Mouse (Mus musculus) thymus, adult 18-20 months (tissue): ENCODE results near the gene Tnk2.
"Not testable (repeated sequence)": the region's sequence is repeated elsewhere in the genome, so short reads cannot be mapped to it uniquely, and the experiment has no call there.

Experiments used
- DNase-seq, 2 experiments: peaks; one replicate each; pipeline ENCODE4 v3.0.0; 2022; ENCODE audit warnings: mixed read lengths in 2 of 2

The Tnk2 gene

DNA sequence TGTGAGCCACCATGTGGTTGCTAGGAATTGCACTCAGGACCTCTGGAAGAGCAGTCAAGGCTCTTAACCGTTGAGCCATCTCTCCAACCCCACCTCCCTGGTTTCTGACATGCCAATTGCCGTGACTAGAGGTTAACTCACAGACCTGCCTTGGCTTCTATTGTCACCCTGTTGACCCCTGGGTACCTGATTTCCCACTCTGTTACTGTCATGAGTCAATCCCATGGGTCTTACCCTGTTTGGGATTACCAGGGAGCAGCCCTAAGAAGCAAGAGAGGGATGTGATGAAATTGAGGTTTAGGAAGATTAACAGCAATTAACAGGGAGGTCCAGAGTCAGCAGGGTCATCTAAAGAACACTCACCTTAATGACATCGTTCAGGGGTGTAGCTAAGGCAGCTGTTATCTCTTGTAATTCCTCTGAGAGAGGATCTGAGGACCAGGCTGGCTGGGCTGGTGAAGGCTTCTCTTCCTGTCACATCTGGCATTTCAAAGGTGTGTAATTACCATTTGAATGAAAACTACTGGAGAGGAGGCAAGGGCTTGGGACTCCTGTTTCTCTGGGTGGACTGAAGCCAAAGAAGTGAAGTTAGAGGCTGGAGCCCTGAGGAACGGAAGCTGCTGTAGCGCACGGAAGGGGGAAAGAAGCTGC is 6.7 kb upstream of the Tnk2 start:
- no peak for DNase-seq

DNA sequence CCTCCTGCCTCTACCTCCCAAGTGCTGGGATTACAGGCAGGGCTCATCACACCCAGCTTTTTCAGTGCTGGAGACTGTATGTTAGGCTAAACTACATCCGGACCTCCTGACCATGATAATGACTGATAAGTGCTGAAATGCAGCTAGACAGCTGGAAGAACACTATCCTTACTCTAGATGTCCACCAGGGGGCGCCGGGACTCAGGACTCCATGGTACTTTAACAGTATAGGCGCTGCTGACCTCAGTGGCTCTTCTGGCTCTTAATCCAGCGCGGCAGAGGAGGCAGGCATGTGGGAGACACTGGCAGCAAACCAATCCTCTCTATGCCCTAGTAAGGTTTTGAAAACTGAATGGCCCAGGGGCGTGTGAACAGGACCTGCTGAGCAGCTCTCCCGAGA is 5.2 kb upstream of the Tnk2 start:
- peak; percentile 58 to 72 for DNase-seq

DNA sequence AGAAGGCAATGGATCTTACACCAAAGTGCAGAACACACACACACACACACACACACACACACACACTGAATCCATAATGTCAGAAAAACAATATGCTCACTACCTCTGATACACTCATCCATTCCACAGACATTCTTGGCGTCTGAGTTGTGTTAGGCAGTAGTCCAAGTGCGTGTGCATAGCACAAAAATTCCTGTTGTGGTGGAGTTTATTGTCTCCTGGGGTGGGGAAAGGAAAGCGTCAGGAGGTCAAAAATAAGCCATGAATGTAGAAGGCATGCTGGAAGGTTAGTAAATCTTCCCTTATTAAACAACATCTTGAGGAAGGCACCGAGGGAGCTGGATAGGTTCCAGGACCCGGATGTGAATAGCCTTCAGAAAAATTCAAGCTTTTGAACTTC is 3.6 kb upstream of the Tnk2 start:
- DNase-seq = no peak

DNA sequence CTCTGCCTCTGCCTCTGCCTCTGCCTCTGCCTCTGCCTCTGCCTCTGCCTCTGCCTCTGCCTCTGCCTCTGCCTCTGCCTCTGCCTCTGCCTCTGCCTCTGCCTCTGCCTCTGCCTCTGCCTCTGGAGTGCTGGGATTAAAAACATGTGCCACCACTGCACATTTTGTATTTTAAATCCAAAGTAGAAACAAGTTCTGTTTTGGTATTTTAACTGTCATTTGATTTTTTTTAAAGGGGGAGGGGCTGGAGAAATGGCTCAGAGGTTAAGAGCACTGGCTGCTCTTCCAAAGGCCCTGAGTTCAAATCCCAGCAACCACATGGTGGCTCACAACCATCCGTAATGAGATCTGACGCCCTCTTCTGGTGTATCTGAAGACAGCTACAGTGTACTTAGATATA is 3.0 kb upstream of the Tnk2 start:
- DNase-seq = not testable (repeated sequence)

DNA sequence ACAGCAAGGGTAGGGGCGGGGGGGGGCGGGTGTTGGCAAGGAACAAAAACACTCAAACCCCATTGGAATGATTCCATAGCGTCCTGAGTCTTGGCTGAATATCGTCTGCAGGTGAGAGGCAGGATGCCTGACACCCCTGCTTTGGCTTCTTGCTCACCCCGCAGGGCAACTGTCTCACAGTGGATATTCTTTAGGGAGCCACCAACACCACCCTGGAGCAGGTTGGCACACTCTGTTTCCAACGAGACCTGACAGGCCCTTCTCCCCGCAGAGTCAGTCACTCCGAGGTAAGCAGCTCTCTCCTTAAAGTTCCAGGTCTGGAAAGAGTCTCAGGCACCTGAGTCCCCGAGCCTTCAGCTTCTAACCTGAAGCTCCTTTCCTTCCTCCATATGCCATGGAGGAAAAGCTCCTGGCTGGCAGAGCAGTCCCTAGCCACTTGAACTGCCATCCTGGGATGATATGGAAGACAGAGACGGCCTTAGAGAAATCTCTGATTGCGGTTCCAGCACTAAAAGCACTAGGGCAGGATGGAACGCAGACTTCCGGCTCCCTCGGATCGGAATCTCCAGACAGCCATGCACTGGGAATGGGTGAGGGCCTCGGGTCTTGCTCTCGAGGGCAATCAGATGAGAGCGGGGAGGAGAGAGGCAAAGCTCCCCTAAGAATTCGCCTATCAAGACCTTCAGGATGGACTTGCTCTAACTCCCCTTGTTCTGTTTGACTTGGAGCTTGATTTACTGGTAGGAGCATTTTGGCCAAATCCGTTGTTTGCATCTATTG is 2.0 kb upstream of the Tnk2 start:
- no peak for DNase-seq

DNA sequence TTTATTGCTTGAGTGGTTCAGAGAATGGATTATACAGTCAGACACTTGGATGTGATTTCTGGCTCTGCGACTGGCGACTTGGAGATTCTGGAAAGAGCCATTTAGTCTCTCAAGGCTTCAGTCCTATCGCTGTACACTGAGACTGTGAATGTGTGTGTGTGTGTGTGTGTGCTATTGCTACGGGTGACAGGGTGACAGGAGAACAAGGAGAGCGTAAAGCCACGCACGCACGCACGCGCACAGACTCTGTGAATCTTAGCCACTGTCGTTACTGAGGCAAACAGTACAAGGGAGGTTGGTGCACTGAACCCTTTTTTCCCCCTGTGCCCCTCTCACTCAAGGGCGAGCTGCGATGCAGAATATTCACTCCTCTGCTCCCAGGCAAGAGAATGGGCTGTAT is 1.4 kb upstream of the Tnk2 start:
- no peak for DNase-seq

DNA sequence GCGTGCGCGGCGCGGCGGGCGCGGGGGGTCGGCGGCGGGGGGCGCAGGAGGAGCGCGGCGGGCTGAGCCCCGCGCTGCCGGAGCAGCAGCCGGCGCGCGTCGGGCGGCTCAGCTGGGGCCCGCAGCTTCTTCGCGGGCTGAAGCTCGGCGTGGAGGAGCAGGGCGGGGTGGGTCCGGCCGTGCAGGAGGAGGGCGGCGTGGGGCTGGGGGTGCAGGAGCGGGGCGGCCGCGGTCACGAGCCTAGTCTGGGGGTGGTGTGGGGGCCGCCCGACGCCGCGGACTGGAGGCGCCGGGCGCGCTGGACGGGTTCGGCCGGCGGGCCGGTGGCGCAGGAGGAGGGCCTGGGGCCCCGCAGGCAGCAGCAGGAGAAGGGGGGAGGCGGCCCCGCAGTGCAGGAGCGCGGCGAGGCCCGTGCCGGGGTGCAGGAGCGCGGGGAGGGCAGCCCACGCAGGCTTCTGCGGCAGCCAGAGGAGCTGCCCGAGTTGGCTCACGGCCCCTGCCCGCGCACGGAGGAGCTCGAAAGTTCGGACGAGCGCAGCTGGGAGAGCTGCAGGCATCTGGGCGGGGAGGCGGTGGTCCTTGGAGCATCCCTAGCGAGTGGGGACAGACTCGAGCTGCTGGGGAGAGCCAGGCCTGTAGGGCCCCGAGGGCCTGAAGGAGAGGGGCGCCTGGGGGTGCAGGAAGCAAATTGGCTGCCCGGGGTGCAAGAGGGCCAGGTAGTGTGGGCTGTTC is 561 bp downstream of the Tnk2 start:
- peak in 1 of 2 experiments; percentile 54 for DNase-seq

DNA sequence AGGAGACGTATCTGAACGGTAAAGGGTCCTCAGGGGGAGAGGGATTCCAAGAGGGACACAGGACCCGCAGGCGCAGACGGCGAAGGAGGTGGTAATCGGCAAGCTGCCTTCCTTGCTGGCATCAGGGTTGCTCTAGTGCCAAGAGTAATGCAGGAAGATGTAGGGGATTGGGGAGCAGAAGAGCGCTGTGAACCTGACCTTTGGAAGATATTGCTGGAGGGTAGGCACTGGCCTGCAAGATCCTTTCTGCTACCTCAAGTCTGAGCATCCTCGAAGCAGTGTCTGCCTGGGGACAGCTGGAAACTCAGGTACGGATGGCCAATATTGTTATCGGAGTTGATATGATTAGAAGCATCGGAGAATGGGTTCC is 1.1 kb downstream of the Tnk2 start:
- no peak for DNase-seq

DNA sequence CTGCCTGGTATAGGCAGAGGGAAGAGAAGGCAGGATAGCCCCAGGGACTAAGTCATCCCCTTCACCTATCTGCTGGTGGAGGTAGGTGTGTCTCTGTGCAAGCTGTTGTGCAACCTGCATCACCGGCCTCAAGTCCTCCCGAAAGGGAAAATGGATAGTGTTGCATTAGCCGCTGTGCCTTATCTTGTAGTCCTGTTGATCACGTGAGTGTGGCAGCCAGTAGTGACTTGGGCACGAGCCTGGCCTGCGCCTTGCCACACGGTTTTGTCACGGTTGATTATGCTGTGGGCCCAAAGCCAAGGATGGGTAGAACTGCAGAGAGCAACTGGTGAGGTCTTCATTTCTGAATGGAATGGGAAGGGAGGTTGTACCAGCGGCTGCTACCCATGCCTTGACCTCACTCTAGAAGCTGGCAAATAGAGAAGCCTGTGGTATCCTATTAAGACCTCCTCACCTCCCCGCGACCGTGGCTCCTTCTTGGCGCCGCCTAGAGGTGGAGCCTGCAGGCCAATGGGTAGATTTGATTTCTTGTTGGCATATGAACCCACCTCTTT is 1.8 kb downstream of the Tnk2 start:
- DNase-seq = no peak

DNA sequence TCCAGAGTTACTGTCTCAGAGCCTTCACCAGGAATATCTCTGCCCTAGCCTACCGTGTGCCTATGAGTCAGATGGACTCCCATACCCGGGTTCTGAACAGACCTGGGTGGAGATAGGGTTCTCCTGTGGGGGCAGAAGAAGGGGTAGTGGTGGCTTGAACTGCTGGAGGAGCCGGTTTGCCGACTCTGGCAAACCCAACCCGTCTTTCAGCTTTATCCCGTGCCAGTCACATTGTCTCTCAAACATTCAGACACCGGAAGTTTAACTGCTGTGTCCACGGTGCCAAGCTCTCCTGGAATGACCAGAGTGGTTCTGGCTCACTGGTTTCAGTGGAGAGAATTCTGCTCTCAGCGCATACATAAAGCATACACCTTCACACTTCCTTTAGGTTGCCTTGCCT is 2.3 kb downstream of the Tnk2 start:
- no peak for DNase-seq

DNA sequence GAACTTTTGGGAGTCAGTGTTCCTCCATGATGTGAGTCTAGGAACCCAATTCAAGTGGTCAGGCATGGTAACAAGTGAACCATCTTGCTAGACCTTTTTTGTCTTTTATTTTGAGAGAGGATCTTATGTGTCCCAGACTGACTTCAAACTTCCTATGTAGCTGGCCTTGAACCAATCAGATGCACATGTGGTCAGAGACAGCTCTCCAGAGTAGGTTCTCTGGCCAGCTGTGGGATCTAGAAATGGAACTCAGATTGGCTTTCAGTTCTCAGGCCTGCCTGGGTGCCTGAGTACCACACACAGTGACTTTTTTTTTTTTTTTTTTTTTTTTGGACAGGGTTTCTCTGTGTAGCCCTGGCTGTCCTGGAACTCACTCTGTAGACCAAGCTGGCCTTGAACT is 4.0 kb downstream of the Tnk2 start:
- no peak for DNase-seq

DNA sequence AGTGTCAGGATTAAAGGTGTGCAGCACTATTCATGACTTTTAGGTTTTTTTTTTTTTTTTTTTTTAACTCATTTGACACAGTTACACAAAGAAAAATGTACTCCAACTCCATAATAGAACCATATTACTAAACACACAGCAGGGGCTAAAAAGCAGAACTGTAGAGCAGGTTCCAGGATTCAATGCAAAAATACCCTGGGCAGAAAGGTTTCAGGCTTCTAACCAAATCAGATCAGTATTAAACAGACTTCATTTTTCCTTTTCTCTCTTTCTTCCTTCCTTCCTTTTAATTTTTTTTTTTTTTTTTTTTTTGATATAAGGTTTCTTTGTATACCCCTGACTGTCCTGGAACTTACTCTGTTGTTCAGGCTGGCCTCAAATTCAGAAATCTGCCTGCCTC is 6.8 kb downstream of the Tnk2 start:
- DNase-seq = no peak

DNA sequence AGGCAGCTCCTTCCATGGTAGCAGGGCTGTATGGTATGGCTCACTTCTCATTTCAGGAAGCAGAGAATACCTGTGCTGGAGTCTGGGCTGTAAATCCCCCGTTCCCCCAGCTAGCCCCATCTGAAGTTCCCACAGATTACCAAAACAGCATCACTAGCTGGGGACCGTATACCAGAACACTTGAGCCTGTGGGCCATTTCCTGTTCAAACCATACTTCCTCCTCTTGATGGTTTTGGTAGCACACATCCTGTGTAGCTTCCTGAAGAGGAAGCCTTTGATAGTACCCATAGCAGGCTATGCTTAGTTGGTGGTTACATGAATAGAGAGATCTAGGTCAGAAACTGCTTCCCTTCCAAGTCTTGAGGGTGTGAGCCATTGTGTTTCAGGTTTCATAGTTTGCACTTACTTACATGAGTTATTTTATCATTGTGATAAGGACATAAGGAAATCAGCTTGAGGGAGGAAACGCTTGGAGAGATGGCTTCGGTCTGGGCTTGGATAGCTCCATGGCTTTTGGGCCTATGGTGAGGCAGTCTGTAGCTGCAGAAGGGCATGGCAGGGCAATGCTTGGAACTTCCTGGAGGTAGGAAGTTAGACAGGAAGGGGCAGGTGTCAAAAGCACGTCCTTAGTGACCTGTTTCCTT is 7.4 kb downstream of the Tnk2 start:
- DNase-seq = peak; percentile 39 to 72

DNA sequence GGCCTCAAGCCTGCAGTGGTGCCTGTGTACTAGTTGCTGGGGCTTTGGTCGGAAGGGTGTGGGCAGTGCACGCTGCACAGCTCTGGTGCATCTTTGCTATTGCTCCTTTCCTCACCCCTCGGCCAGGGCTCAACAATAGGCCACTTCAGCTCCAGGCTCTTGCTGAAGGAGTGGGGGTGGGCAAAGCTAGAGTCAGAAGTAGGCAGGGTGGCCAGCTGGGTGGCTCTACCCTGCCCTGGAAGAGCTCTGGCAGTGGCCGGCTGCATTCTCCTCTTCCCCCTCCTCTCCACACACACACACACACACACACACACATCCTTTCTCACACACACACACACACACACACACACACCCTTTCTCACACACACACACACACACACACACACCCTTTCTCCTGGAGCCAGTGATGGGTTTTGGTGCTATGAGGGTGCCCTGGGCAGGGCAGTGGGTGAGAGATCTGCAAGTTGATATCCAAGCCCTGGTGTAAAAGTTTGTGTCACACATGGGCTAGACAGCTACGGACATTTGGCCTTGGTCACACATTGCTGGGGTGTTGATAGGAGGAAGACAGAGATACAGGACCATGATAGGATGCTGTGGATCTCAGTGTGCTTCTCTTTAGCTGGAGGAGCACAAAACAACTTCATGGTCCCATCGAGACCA is 10.5 kb downstream of the Tnk2 start:
- no peak for DNase-seq

DNA sequence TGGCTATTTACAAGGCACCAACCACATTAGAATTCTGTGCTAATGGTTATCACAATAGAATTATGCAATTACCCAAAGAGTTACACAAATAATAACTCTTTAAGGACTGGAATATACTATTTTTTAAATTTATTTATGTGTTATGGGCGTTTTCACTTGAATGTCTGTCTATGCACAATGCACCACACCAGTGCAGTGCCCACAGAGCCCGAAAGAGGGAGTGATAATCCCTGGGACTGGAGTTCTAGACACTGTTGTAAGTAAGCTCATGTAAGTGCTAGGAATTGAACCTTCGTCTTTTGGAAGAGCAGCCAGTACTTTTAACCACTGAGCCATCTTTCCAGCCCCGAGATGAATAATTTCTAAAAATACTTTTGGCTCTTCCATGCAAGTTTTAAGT is 11.9 kb downstream of the Tnk2 start:
- DNase-seq = no peak

DNA sequence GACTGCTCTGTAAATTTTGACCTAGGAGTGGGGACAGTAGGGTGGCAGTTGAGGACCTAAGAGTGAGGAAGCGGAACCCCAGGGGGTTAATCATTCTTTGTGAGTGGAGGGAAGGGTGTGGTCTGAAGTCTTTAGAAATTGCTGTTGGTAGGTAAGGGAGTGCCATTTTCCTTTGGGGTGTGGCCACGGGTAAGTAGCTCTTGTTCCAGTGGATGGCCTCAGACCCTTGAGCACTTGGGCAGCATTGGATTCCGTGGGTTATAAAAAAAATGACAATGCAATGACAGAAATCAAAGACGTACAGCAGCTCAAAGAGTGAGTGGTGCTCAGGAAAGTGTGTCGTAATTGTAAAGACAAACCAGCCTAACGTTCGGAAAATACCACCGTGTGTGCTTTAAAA is 12.6 kb downstream of the Tnk2 start:
- no peak for DNase-seq

DNA sequence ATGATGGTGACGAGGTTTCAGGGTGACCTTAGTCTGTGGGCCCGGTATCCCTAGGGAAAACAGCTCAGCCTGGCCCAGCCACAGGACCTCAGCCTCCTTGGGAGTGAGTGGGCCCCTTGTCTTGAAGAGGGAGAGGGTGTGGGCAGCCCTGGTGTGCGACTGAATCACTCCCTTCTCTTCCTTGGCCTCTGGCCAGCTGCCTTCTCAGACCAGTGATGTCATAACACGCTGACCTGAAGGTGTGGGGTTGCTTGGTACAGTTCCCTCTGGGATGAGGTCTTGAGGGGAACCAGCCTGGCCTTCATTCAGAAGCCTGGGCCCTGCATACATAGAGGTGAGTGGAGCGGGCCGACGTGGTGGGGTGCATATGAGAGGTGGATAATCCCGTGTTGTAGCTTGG is 13.1 kb downstream of the Tnk2 start:
- DNase-seq = no peak

DNA sequence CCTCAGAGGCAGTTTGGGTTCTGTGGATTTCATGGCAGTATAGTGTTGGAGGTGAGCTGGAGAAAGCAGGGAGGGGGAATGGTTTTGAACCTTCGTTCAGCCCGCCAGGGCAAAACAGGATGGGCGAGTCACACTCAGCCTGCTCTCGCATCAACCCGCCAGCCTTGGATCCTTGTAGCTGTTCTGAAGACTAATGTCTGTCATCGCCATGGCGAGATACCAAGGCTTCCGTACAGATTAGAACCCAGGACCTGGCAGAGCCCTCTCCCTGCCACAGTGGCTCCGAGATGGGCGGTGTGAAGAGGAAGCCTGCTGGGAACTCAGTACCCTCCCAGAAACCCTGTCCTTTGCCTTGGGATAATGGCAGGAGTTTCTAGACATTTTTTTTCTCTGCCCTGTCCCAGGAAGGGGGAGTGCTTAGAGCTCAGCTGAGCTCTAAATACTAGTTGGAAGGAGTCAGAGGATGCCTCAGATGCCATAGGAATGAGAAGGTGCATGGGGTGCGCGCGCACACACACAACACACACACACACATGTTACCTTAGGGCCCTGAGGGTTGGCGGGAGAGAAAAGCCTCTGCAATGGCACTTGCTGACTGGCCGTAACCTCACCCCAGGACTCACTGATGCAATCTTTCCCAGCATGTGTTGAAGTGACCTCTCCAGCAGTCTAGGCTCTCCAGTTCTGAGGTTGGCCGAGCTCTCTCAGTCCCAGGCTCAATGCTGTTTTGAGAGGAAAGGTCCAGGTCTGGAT is 14.0 kb downstream of the Tnk2 start:
- DNase-seq = no peak

DNA sequence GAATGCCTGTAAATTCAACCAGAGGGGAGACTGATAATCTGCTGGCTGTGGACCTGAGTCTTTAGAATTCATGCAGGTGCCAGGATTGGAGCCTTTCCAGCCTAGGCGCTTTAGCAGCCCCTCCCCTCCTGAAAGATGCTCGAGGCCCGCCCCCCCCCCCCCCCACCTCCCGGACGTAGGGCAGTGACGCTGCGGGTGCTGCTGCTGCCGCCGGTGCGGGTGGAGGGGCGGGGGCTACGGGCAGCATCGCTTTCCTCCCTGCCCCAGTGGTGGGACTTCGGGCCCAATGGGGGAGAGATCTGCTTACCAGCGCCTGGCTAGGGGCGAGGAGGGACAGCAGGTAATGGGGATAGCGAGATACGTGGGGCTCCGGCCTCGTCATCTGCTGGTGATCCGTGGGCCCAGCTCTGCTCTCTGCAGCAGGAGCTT is 15.1 kb downstream of the Tnk2 start:
- DNase-seq = no peak

DNA sequence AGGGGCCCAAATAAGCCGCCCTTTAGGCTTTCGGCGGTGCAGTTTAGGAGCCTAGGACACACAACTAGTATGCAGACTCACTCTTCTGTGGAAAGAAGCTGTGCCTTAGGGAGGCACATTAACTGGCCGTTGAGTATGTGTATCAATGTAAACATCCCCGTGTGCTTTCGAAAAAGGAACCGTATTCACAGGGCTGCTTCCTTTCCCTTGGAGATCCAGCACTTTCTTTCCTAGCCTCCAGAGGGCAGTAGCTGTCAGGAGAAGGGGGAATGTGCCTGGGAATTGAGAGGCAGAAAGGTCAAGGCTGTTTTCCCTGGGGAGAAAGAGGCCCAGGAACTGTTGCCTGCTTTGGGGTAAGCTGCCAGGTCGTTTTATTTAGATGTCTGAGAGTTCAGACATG is 15.7 kb downstream of the Tnk2 start:
- no peak for DNase-seq

DNA sequence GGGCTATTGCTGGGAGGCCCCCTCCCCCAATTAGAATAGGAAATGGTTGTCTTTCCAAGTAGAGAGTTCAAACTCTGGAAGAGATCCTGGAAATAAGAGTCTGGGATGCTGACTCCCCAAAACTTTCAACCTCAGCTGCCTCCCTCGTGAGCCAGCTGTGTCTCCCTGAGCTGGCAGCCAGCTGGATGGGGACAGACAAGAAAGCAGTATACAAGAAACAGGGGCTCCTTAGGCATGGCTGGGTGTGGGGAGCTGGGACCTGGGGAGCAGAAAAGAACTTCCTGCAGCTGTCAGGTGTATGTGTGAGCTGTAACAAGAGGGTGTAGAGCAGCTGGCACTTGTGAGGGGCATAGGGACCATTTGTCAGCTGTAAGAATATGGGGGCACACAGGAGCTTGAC is 16.4 kb downstream of the Tnk2 start:
- DNase-seq = peak; percentile 76 to 89
